Mouse (Mus musculus): ENCODE measurements at regions not wholly inside any gene's neighbourhood (a gene's known extent, or its start where the extent isn't known, plus 50 kb on each side); places are given as distances from the start of the nearest gene placed in this dataset.

GRCm38 (mm10) chr19:56201007-56201682, 85.8 kb upstream of the Habp2 start:
- no peak for TF ChIP-seq CTCF (IDR thresholded peaks at IDR 0.05; ENCODE audit: extremely low read depth, insufficient read length, insufficient replicate concordance, low read depth, low read length)
- TF ChIP-seq POLR2A (IDR thresholded peaks at IDR 0.05; ENCODE audit: low read depth, low read length) = no peak

Measured in small intestine, adult 2 months (tissue).